Mouse (Mus musculus): ENCODE results near the gene Kif26b.

Kif26b gene

DNA sequence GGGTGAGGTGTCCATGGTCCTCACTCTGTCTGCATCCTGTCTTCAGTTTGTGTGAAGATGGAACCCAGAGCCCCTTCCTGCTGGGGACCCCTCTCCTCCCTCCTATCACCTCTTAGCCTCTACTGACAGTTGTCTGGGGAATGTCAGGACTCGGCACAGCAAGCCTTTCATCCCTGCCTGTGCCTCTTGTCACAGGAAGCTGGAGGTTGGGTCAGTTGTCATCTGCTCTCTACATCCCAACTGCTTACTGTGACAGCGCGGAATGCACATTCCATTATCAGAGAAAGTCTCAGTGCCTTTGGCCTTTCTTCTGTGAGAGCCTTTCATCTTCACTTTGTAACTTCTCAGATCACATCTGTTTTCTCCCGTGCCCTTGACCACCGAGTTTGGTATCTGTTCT is 132.6 kb downstream of the Kif26b start:
- in situ Hi-C loops (cut with MboI, MseI): no loop called here

DNA sequence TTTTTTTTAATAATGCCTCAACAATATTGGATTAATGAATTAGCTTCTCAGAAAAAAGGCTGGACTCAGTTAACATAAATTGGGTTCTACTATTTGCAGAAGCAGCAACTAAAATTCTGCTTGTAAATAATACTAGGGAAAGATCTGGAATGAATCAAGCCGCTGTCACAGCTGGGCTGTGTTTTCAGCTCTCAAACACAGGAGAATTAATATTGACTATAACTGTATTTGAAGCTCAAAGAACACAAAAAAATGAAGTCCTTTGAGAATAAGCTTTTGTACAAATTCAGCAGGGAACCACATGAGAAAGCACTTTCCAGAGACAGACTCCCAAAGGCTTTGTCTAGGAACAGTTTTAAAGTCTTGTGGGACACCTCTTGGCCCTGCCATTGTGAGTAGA is 134.6 kb downstream of the Kif26b start:
- in situ Hi-C loops (cut with MboI, MseI): no loop called here

DNA sequence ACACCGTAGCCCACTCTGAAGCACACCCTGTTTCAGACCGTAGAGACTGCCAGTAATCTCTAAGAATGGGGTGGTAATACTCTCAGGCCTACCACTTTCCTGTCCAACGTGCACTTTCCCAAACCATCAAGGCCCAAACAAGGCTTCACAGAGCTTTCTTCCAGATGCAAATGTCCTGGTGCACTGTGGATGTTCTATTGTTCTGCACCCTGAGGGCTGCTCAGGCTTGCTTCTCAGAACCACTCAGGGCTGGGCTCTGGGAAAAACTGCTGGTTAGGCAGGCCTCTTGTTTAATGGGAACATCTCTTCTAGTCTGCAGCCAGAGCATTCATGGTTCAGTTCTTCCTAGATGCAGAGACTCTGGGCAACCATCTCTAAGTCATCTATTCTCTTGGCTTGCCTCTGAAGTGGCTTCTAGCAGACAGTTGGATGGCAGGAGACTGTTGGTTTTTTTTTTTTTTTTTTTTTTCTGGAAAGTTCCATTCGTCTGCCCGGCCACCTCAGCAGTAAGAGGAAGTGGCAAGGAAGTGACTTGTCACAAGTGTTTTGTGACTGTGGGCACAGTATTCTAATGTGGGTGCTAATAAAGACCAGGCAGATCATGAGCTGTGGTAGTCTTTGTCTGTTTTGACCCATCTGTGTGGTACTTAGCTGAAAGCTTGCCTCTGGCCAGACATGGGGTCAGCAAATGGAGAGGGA is 135.5 kb downstream of the Kif26b start:
- in situ Hi-C loops (cut with MboI, MseI): no loop called here

DNA sequence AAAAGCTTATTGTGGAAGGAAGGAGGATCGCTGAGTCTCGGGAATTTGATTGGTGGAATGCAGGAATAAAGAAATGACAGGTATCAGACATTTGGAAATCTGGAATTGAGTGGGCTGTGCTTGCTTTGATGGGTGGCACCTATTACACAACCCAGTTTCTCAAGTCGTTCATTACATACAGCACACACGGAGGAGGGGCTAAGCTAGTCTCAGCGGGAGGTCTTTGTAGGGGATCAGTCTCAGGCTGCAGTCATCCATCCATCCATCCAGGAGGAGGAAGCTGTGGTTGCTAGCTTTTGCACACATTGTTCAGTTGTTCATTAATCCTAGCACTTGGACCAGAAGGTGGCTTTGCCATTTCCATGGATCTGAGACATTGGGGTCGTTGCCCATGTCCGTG is 137.6 kb downstream of the Kif26b start:
- in situ Hi-C loops (cut with MboI, MseI): no loop called here

- in situ Hi-C loops (cut with MboI, MseI): no loop called here
Measured at GRCm38 (mm10) chr1:178667808-178668207, 138.9 kb downstream of the Kif26b start.

GRCm38 (mm10) chr1:178668907-178669306 is 140.0 kb downstream of the Kif26b start:
- in situ Hi-C loops (cut with MboI, MseI): no loop called here

- in situ Hi-C loops (cut with MboI, MseI): no loop called here
Measured at GRCm38 (mm10) chr1:178673051-178673450, 144.1 kb downstream of the Kif26b start.

DNA sequence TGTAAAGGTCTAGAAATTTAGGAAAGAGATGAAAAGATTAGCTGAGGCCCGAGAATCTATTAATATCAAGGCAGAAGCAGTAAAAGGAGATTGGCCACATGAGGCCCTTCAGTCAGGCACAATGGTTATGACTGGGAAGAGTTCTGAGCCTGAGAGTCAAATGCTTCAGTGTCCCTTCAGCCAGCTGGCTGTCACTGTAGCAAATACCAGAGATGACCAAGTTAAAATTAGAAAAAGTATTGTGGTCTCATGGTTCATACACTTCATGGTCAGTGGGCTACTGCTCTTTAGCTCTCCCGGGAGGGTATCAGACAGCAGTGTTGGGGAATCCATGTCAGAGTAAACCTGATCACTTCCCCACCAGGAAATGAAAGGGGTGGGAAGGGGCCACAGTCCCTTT is 144.6 kb downstream of the Kif26b start:
- in situ Hi-C loops (cut with MboI, MseI): no loop called here

DNA sequence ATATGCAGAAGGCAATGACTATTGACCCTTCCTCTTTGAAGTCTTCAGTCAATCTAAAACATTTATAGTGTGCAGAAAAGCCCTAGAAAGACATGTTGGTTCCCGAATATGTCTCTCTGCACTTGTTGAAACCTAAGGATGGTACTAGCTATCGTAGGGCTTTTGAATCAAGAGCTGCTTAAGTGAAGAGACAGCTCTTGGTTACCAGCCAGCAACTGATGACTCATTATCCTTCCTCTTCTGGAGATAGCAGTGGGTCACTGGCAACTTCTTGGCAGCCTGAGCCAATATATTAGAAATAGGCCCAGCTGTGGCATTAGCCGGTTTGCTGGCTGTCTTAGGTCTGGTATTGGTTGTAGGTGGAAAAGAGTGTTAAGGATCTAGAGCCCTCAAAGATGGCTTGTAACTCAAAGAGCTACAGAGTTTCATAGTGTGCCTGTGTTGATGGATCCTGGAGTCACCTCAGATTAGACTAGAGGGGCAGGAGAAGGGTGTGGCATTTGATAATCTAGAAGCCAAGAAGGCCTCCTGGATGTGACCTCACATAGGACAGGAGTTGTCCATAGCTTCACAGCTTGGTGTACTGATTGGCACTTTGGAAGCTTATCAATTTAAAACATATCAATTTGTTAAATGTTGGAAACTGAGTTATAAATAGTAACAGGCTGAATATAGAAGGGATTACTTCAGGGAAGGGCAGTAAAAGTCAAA is 146.8 kb downstream of the Kif26b start:
- in situ Hi-C loops (cut with MboI, MseI): no loop called here

- in situ Hi-C loops (cut with MboI, MseI): no loop called here
Measured at GRCm38 (mm10) chr1:178677160-178677559, 148.2 kb downstream of the Kif26b start.

GRCm38 (mm10) chr1:178677630-178678221 is 148.8 kb downstream of the Kif26b start:
- in situ Hi-C loops (cut with MboI, MseI): no loop called here

GRCm38 (mm10) chr1:178683631-178684030 is 154.7 kb downstream of the Kif26b start:
- in situ Hi-C loops (cut with MboI, MseI): no loop called here

GRCm38 (mm10) chr1:178684991-178685680 is 156.2 kb downstream of the Kif26b start:
- in situ Hi-C loops (cut with MboI, MseI): no loop called here

GRCm38 (mm10) chr1:178686881-178687280 is 158.0 kb downstream of the Kif26b start:
- in situ Hi-C loops (cut with MboI, MseI): no loop called here

- in situ Hi-C loops (cut with MboI, MseI): no loop called here
Measured at GRCm38 (mm10) chr1:178689512-178689911, 160.6 kb downstream of the Kif26b start.

GRCm38 (mm10) chr1:178691679-178692078 is 162.8 kb downstream of the Kif26b start:
- in situ Hi-C loops (cut with MboI, MseI): no loop called here

GRCm38 (mm10) chr1:178700102-178700501 is 171.2 kb downstream of the Kif26b start:
- in situ Hi-C loops (cut with MboI, MseI): no loop called here

GRCm38 (mm10) chr1:178703496-178703895 is 174.6 kb downstream of the Kif26b start:
- in situ Hi-C loops (cut with MboI, MseI): no loop called here

- in situ Hi-C loops (cut with MboI, MseI): no loop called here
Measured at GRCm38 (mm10) chr1:178707925-178708351, 179.0 kb downstream of the Kif26b start.

DNA sequence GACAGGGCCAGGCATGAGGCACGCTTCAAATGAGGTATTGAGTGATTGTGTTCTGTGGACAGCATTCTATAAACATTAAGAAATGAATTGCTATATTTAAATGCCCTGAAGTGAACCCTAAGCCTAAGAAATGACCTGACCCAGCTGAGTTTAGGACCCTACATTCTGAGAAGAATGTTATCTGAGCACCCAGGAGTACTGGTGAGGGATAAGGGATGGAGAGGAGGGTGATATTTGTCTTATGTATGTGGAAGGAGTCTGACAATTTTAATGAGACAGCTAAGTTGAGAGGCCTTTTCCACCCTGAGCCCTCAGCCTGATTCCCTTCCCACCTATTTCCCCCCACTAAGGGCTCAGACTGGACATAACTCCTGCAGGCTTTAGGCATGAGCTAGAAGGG is 179.4 kb downstream of the Kif26b start:
- in situ Hi-C loops (cut with MboI, MseI): no loop called here

- in situ Hi-C loops (cut with MboI, MseI): no loop called here
Measured at GRCm38 (mm10) chr1:178712189-178712873, 183.4 kb downstream of the Kif26b start.

GRCm38 (mm10) chr1:178714209-178714608 is 185.3 kb downstream of the Kif26b start:
- in situ Hi-C loops (cut with MboI, MseI): no loop called here

Data from T-helper 1 cell (primary cell).